Mouse (Mus musculus) urinary bladder, adult 18-20 months (tissue): ENCODE data around the gene Oprd1.

Experiments
- DNase-seq, 2 experiments: peaks; one replicate each; pipeline ENCODE4 v3.0.0; 2022; ENCODE audit warnings: low spot score in 2 of 2, mixed read lengths in 2 of 2

Oprd1 gene

DNA sequence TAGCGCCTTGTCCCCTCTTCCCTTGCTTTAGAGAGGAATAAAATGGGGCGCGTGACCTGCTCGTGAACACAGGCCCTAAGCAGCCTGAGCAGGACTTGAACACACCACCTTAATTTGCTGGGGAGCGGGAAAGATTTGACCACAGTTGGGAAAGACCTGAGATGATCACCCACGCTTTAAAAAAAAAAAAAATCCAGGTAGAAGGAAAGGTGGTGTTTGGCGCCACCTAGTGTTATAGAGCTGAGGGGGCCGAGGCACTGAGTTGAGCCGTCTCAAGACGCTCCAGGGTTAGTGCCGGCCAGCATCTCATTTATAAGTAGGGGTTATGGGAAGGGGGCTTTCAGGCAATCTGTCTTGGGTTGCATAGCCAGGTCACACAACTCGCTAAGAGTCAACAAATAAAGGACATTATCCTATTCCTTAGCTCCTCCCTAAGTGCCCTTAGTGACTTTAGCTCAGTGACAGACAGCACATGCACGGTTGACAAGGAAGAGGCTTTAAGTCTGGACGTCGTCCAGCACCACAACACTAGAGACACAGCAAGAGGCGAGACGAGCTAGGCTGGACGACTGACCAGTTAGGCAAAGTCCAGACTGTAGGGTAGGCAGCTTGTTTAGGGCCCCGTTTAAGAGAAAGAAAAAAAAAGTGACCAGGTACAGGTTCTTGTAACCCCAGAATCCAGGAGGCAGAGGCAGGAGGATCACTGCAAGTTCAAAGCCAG is 64.6 kb downstream of the Oprd1 start:
- peak in 1 of 2 experiments; percentile 52 for DNase-seq

DNA sequence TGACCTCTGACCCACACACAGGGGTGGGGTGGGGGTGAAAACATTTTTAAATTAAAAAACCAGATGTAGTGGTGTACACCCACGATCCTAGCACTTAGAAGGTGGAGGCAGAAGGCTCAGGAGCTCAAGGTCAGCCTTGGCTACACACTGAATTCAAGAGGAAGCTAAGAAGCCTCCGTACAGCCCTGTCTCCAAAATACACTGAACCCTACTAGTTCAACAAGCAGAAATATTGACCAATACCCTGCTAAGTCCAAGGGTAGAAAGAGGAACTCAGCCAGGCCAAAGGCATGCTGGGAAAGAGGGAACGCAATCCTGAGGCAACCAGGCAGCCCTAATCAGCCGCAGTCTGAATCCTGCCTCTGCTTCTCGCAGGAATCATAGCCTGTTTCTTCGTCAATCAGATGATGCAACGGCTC is 66.0 kb downstream of the Oprd1 start:
- no peak for DNase-seq

DNA sequence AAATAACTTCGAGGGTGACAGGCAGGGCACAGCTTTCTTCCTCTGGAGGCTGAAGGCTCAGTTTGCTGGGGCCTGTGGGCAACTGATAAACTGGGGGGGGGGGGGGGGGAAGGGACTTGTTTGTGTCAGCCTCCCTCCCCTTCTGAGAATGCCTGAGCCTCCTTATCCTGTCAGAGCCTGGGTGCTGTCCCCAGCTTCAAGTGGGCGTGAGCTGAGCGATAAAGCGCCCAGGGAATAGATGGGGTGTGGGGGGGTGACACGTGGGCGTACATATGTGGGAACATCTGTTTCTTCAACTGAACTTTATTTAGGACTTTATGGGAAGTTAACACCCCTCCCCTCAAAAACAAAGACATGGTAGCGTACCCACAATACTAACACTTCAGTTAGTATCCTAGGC is 66.8 kb downstream of the Oprd1 start:
- no peak for DNase-seq

DNA sequence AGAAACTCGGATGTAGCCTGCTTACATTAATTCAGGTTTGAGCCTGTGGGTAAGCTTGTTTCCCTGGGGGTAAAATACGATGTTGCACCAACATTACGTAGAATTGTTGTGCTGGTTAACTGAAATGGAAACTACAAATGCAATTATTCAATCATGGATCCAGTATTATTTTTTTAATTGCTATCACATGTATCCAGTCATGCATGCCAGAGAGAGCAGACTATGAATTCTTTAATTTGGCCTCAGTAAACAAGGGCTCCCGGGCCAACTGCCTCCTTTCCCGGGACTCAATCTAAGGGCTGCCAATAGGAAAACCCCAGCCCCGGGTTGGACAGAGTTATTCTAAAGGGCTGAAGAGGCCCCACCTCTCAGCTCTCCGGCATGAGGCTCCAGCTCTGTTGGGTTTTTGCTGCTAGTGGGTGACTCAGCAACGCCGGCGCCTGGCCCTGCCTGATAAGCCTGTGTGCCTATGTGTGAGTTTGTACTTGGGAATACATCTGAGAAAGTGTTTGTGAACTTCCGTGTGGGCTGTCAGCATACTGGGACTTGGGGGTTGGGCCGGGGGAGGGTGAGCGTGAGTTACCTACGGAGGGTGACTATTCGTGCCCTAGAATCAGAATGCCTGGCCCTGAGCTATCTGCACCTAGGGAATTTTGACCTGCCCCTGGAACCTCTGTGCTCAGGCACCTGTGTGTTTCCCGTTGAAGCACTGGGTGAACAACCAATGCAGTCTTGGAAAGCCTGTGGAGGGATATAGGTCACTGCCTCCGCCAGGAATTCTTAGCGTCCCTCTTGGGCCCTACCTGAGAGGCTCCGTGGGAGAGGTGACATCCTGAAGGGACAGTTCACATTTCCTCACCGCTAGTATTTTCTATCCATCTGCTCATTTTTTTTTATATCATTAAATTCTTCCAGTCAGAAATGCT is 67.5 kb downstream of the Oprd1 start:
- DNase-seq: peak in 1 of 2 experiments; percentile 72

DNA sequence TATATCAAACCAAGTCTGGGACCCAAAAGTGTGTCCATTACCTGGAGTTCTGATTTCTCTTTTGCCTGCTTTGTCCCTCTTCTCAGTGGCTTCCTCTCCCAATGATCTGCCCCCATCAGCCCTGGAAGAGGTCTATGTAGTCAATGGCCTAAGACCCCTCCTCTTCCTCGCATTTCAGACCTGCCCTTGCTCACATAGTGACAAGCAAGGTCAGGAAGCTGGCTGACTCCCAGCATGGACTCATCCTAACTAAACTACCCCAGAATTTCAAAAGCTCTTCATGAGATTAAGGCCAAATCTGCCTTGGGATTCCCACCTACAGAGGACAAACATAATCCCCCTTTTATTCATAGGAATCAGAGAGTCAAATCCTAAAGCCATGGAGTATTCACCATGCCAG is 68.5 kb downstream of the Oprd1 start:
- DNase-seq: no peak

DNA sequence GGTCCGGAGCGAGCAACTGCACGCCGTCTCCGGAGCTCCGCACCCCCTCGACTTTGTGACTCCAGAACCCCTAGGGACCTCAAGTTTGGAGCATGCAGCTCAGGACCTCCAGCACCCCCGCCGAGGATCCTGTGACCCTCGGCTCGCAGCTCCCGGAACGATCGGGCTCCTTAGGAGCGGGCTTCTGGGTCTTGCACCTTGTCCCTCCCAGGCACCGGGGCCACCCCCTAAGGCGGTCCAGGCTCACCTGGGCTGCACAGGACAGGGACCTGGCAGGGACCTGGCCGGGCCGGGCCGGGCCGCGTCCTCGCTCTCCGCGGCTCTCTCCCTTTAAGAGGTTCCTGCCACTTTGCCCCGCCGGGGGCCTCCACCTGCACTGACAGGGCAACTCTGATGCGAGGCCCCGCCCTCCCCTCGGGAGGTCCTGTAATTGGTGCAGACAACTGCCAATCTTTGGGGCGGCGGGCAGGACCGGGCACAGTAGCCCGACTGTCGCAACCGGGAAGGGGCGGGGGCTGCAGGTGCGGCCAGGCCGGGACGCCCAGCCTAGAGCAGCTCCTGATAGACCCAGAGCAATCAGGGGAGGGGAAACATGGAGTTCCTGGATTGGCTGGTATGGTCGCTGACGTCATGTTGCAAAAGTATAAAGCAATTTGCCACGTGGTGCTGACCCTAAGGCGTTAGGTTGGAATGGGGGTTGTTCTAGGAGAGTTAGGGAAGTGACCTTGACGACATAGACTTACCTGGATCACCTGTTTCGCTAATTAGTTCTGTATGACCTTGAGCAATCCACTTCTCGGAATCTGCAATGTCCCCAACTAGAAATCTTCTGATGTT is 69.1 kb downstream of the Oprd1 start, which contains the start of gene Epb41:
Gene Epb41 (minus strand): TSS at position 389 of the 837 bp plus-strand sequence.
- peak; percentile 98 to 100 for DNase-seq

DNA sequence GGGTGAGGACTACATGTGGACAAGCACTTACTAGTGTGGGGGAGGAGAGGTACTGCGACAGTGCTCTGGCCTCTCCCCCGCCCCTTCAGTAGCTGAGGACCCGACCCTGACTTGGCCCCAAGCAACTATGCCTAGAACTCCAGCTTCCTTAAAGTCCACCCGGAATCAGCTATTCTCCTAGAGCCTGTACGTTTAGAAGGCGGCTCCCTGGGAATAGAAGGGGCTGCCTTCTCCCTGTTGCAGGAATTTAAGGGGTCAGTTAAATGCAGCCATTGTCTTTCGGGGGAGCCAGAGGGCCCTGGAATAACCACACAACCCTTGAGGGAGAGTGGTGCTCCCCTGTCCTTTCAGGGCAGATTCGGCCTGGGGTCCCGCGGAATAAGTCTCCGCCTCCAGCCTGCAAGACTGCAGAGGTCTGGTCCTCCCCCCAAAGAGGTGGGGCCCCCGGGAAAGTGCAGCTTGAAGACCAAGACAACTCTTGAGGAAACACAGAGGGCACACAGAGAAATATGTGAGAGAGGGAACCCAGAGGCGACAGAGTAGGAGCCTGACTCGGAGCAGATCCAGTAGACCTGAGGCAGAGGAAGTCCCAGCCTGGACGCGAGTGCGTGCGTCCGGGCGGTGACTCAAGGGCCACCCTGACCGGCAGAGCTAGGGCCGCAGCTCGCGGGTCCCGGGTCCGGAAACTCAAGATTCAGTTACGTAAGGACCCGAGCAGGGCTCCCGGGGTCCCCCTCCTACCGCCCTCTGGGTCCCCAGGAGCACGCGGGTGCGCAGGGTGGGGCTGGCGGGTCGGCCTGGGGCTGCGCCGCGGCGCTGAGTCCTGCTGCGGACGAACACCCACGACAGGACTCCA is 70.0 kb downstream of the Oprd1 start, which contains the start of gene Gm10300:
Gene Gm10300 (plus strand): TSS at position 621 of the 856 bp plus-strand sequence.
- DNase-seq: peak in 1 of 2 experiments; percentile 46

DNA sequence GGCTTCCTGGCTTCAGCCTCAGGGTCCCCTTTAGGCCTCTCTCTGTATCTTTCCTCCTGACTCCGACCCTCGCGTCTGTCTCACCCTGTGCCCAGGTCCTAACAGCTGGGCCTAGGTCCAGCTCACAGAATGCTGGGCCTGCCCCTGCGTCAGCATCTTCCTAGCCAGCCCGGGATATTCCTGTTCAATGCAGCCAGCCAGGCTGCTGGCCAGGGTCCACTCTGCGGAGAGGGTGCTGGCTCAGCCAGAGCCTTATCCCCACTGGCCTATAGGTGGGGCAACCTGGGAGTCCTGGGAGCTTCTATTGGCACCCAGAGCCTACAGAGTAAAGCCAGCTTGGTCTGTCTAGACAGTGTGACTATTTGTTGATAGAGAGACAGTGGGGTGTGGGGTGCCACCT is 71.3 kb downstream of the Oprd1 start:
- DNase-seq: no peak

DNA sequence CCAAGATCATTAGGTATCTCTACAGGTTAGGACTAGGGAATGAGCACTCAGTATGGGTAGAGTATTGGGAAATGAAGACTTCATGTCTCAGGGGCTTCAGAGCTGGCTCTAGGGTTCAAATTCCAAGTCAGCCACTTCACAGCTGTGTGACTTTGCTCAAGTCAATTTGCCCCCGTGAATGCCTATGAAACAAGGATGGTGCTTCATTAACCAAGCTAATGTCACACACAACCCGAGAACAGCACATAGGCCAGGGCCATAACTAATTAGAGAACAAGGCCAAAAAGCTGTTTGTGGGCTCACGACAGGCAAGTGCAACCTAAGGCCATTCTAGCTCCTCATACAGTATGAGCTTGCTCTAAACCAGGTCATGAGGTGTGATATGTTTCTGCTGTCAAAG is 72.1 kb downstream of the Oprd1 start:
- no peak for DNase-seq

DNA sequence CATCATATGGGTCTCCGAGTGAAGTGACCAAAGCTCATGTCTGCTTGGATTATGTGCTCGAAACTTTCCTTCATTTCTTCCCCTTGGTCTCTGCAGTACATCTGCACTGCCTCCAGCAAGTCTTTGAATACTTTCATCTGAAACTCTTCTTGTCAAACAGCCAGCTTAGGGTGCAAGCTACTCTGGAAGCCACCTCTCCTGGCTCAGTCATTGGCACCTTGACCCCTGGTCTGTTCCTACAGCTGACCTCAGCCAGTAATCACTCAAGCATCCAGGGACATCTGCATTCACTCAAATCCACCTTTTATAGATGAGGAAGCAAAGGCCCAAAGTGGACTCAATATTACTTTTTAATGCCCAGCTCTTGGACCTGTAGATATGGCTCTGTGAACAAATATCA is 72.6 kb downstream of the Oprd1 start:
- no peak for DNase-seq

DNA sequence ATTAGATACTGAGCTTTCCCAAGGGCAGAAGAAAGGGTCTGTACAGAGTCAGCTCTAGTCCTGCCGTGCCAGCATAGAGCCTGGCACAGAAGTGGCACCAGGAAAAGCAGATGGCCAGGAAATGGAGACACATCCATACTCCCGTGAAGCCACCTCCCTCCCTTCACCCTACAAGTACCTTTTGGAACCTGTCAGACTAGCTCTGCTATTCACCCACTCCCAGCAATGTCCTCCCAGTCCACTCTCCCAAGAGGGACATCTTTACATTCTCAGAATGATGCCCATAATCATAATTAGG is 76.4 kb downstream of the Oprd1 start:
- no peak for DNase-seq

DNA sequence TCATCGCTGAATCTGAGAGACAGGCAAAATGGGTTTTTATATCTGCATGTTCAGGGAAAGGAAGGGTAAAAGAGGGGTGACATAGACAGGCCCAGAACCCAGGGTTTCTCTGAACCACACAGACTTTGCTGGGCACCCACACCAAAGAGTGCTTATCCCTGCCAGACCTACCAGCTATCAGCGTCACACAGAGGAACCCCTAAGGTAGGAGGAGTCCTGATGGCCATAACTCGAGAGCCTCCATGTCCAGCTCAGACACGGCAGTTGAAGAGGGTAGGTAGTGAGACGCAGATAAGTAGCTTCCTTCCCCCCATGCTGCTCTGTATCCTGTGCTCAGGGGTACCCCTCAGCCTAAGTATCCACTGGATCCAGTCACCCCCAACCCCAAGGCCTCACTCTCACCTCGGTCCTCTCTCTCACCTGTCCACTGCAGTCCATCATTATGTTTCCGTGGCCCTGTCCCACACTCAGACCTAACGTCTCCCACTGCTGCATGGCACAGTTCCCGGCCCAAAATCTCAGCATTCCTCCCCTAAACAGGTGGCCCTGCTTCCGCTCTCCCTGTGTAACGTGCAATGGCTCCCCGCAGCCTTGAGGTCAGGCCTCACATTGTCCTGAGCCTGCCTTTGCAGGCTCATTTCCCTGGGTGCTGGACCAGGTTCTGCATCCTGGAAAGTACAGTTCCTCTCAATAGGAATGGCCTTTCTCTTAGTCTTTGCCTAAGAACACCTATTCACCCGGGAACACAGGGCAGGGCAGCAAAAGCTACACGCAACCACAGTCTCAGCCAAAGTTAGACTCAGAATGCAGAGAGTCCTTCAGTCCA is 77.0 kb downstream of the Oprd1 start:
- no peak for DNase-seq

DNA sequence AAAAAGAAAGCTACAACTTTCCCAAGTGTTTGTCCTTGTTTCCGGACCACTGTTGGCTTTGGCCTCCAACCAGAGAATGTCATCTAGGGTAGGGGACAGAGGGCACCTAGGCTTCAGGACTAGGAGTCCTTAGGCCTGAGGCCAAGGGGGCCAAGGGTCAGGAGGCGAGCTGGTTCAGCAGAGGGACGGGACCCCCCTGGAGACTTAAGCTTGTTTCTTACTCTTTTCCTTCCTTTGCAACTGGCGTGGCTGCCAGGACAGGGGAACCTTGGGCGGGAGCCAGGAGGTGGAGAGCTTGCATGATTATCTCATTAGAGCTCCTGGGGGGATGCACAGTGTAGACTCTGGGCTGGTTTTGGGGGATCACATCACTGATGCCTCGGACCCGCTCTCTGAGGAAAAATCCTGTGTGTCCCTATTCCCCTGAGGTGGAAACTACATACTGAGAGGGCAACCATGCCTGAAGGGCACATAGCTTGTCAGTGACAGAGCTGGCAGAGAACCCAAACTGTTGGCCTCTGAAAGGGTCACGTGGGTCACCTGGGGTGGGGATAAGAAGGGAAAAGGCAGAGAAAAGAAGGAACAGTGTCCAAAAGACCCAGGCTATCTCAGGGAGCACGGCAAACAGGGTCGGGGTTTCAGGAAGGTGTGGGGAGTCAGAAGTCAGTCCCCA is 78.0 kb downstream of the Oprd1 start:
- no peak for DNase-seq

DNA sequence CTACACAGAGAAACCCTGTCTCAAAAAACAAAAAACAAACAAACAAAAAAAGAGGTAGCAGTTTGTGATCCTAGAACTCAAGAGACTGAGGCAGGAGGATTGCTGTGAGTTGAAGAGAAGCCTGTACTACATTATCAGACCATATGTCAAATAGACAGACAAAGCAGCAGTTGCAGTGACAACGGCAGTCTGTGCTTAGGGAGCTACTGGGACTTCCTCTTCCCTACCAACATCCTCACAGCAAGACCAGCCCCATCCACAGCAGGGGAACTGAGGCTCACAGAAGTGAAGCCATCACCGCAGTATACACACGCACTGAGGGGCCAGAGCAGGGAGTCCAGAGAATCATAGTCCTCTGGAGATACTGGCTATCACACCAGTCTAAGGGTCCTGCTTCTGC is 78.7 kb downstream of the Oprd1 start:
- DNase-seq: no peak

DNA sequence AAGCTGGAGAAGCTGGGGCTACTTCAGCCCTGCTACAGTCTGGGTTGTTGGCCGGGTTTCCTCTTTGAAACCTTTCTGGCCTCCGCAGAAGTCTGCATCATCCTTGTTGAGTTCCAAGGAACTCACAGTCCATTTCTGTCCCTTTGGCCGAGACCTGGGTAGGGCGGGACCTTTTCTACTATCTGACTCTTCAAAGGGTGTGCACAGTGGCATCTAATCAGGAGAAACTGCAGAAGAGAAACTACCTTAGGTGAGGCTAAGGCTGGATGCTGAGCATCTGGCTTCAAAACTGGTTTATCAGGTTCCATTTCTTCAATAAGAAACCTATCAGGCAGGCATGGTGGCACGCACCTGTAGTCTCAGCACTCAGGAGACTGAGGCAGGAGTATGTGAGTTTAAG is 79.7 kb downstream of the Oprd1 start:
- DNase-seq: no peak

DNA sequence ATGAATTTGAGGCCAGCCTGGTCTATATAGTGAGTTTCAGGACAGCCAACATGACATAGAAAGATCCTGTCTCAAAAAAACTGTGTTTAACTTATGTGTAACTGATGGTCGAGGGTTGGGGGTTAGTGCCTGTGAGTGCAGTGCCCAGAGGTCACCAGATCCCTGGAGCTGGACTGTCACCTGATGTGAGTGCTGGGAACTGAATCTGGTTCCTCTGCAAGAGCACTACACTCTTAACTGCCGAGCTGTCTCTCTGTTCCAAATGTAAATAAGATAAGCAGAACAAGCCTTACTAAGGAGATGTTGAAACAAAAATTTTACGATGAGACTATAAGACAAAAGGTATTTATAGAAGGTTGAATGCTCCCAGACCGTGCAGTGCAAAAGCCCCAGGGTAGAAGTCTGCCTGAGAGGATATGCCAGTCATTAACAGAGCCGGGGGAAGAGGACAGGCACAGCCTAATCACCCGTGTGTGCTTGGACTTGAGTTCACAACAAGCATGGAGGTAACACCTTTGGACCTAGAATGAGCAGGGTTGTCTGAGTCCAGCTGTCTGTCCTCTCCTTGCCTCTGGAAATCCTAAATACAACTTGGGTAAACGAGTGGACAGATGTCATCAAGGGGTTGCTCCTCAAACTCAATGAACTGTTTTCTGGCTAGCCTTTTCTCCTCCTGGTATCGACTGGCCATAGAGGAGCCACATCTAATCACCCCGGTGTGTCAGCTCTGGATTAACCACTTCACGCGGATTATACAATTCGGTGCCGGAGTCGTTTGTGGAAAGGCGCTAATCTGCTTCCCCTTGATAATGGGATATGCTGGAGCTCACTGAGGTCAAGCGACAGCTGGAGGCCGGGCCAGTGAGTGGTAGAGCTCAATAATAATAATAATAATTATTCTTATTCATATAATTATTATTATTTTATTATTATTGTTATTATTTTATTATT is 81.1 kb downstream of the Oprd1 start:
- no peak for DNase-seq

DNA sequence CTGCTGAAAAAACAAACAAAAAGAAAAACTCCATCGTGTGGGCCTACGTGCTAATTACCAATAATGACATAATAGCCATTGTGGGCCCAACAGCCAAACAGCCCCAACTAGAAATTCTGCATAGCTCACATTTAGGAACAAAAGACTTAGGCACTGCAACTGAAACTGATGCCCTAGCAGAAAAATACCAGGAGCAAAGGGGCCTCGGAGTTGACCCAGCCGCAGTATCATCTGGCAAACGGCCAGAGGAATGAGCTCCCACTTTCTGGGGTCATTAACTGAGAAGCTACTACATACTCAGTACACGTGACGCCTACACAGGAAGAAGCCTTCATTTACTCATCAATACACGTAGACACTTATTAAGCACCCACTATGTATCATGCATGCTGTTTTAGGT is 82.0 kb downstream of the Oprd1 start:
- DNase-seq: no peak
